Mouse (Mus musculus): ENCODE measurements around the gene Lig3.

- TF ChIP-seq POLR2A (IDR thresholded peaks at IDR 0.05; ENCODE audit: low read depth, low read length) (no peak), CTCF (IDR thresholded peaks at IDR 0.05; ENCODE audit: extremely low read depth, insufficient read length, insufficient replicate concordance, low read depth, low read length) (no peak)
These were observed 27.6 kb downstream of the Lig3 start for GRCm38 (mm10) chr11:82808485-82808884.
